Mouse (Mus musculus) ovary, postnatal 14 days (tissue): Measurements from ENCODE around the gene Gm49320.
"Not testable (repeated sequence)": the region's sequence is repeated elsewhere in the genome, so short reads cannot be mapped to it uniquely, and the experiment has no call there.

Experiments
- DNase-seq: peaks from one replicate; pipeline ENCODE4 v3.0.0; 2022; ENCODE audit warnings: low spot score

Gm49320 gene

GRCm38 (mm10) chr8:4226739-4227347 is 11.8 kb upstream of the Gm49320 start, which contains the start of gene Lrrc8e:
TSS of gene Lrrc8e (plus strand) at chr8:4226827.
- DNase-seq: no peak

- no peak for DNase-seq
Observed at GRCm38 (mm10) chr8:4227919-4228318, 10.7 kb upstream of the Gm49320 start.

DNA sequence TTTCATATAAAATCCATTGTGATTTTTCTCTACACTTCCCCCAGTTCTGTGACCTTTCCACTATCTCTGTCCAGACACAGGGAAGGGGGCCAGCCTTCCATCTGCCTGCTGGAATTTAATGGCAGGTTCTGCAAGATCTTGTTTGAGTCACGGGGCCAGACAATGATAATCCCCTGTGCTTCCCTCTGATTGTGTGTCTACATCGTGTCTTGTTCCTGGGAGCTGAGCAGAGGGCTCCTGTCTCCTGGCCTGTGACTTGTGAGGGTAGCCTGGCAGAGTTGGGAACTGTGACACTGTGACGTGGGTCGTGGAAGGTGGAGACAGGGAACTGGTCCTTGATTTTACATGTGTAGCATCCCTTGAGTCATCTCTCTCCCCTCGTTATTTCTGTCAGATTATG is 8.9 kb upstream of the Gm49320 start:
- DNase-seq: no peak

GRCm38 (mm10) chr8:4230612-4231351 is 7.9 kb upstream of the Gm49320 start:
- no peak for DNase-seq

DNA sequence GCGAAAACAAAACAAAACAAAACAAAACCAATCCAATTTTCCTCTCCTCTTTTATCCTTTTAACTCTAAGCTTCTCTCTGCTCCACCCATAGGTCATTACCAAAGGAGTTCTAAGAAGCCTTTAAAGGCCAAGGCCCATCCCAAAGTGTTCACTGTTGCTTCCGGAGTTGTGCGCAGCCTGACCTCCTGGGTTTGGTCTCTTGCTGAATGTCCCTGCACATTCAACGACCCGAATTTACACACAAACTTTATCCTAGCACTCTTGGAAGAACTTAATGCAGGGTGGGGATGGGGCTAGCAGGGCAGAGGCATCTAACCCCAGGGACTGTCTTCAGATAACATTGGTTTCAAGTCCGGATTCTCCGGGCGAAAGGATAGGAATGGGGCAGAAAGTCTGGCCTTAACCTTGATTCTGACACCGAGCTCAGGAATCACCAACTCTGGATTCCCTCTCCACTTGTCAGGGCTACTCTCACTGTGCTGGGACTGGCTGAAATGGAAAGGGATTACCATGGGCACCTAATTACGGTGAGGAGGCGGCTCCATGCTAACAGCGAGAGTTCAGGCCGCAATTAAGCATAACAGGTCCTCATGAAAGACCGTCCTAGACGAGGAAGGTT is 741 bp upstream of the Gm49320 start:
- DNase-seq: no peak

DNA sequence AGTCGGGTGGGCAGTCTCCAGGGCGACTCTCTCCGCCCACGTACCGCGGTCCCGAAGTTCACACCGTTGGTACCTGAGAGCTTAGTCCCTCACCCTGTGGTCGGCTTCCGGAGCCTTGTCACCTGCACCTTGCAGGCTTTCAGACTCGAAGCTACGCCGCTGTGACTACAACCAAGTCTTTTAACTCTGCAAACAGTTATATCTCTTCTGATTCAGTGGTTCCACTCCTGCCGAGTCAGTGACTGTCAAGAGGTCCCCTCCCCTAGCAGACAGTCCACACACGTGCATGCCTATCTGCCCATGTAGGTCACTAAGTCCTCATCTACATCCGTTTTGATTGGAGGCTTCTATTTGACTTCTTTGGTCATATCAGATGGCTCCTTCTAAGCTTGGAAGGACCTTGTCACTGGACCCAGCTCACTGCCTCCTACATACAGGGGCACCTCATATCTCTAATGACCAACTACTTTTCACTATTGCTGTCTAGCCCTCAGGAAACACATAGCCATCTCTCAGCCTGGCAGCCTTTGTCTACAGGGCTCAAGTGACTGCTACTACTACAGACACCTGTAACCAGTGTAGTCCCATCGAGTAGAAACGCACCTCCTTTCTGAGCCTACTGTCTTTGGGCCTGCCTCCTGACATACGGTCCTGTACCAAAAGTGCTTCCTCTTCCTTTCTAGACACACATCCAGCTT is 677 bp downstream of the Gm49320 start:
- no peak for DNase-seq

- no peak for DNase-seq
Observed at GRCm38 (mm10) chr8:4245061-4245460, 6.4 kb downstream of the Gm49320 start.

DNA sequence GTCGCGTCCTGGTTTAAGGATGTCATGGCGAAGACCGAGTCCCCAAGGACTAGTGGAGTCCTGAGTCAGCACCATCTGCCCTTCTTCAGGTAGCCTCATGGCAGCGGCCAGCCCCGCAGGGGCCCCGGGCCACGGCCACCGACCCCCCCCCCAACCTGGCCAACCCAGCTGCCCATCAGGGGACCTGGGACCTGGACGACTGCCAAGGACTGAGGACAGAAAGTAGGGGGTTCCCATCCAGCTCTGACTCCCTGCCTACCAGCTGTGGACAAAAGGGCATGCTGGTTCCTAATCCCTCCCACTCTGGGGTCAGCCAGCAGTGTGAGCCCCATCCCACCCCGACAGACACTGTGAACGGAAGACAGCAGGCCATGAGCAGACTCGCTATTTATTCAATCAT is 7.1 kb downstream of the Gm49320 start:
- no peak for DNase-seq

DNA sequence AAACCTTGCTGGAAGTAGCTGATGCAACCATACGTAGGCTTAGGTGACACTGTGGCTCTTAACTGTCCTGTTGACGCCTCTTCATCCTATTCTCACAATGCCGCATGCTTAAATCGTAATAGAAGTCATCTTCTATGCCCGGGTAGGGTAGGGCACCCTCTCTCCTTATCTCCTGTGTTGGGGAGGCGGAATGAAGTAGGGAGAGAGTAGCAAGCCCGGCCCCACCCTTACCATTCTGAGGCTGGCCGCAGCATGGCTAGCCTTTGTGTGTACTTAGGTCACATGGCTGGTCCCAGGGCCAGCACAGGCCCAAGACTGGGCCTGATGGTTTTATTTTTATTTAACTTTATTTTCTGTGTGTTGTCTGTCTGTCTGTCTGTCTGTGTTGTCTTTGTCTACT is 8.6 kb downstream of the Gm49320 start:
- no peak for DNase-seq

DNA sequence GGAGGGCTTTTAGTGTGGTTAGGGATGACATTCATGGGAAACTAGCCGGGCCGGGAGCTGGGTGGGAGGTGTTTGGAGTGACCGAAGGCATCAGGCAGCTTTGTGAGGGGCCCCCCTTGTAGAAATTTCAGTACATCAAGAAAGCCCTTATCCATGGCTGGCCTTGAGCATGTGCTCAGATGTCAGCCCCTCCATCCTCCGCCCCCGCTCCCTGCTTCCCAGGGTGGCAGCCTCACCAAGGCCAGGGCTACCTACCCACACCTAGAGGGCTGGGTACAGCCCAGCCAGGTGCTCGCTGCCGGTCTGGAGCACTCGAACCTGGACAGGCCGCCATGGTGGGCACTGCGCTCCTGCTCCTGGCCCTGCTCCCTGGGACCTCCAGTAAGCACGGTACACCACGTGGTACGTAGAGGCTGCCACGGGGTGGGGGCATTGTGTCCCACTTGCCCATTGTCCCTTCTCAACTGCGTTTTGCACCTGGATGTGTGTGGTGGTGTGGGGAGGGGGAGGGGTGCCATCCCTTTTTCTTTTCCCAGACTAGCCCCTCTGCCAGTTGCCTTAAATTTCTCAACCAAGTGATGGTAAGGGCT is 9.4 kb downstream of the Gm49320 start, which contains the start of gene Tgfbr3l:
Gene Tgfbr3l (plus strand): TSS at position 264 of the 590 bp plus-strand sequence.
- DNase-seq: no peak

DNA sequence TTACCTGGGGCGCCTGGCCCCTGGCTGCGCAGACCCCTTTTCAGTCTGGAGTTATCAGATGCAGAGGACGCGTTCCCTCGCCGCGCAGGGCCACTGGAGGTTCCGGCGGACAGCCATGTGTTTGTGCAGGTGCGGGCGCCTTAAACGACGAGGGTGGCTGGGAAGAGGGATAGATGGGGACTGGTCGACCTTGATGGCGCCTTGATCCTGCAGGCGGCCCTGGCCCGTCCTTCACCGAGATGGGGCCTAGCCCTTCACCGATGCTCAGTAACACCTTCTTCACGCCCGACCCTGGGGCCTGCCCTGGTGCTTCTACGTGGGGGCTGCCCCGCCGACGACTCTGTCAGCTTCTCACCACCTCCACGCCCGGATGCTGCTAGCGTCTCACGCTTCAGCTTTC is 10.5 kb downstream of the Gm49320 start:
- DNase-seq: no peak

DNA sequence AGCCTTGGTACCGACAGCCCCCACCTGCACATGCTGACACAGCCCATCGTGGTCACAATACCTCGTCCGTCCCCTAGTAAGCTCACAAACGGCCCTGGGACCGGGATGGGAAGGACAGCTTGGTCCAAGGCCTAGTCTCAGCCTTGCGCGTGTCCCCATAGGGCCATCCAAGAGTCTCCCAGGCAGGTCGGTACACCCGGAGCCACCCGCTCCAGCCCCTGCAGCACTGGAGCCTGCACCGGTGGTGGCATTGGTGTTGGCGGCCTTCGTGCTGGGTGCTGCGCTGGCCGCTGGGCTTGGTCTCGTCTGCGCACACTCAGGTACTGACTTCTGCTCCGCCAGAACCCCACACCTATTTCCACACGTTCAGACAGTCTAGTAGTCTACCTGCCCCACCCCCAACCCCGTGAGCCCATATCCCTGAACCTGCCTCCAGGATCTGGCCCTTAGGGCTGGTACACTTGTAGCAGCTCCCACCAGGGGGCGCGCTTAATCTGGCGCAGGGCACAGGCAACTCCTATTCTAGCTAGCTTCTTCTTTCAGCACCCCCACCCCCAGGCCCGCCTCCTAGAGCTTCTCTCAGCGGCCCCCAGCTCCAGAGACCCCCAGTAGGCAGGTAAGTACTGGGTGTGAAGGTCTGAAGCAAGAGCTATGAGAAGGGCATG is 11.8 kb downstream of the Gm49320 start:
- peak; percentile 86 for DNase-seq

DNA sequence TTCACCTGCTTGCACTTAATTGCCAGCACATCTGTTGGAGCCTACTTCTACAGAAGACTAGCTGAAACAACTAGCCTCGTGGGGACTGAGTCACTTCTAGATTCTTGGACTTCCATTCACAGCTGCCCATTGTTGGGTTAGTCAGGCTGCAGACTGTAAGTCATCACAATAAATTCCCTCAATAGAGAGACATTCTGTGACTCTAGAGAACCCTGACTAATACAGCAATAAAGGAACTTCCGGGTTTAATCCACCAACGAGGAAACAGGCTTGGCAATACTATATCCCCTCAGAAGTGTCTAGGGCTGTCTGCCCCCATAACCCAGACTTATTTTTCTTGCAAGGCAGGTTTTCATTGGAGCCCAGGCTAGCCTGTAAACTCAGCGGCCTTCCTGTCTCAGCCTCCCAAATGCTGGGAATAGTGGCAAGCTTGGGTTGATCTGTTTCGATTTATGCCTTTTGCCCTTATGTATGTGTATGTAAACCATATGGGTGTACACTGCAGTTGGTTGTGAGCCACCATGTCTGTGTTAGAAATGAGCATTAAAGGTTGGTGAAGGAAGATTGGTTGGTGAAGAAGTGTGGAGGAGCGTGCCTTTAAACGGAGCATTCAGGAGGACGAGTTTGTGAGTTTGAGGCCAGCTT is 13.6 kb downstream of the Gm49320 start:
- DNase-seq: no peak

- DNase-seq: peak; percentile 92
Observed at GRCm38 (mm10) chr8:4252934-4253841, 14.5 kb downstream of the Gm49320 start, which contains the start of gene Snapc2. TSS of gene Snapc2 (plus strand) at chr8:4253080.

GRCm38 (mm10) chr8:4254001-4254400 is 15.3 kb downstream of the Gm49320 start:
- DNase-seq: peak; percentile 52

GRCm38 (mm10) chr8:4255471-4255870 is 16.8 kb downstream of the Gm49320 start:
- not testable (repeated sequence) for DNase-seq

DNA sequence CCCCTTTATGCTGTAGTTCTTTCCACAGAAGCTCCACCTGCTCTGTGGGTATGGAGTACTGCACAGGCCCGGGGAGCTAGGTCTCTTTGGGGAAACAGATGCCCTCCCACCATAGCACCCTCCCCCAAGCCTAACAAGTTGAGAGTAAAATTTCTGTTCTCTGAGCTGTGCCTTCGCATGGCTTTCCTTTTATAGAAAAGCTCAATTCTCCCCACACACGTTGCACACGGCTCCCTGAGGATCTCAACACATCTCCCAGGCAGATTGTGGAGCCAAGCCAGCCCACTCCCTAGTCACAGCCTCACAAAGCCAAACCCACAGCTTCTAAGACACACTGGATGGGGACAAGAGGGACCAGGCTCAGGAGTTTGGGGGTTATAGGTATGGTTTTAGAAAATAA is 18.2 kb downstream of the Gm49320 start:
- DNase-seq: no peak

- no peak for DNase-seq
Observed at GRCm38 (mm10) chr8:4257350-4257749, 18.7 kb downstream of the Gm49320 start.

- DNase-seq: peak; percentile 79
Observed at GRCm38 (mm10) chr8:4258233-4258632, 19.6 kb downstream of the Gm49320 start.

DNA sequence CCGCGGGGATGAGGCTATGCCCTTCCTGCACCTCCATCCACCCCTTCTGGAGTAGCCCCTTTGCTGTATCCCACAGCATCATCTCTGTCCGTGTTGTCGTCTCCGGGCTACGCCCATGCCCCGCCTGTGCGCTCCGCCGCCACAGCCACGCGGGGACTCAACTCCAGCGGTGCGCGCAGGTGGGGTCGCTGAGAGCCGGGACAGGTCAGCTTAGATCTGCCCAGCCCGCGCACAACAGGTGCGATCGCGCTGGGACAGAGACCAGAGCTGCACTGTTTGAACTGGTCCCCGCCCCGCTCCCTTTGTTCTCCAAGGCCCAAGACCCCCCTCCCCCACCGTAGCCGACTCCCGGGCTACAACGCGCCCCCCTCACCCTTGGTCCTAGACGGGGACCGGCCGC is 20.0 kb downstream of the Gm49320 start:
- DNase-seq: no peak
